Mouse (Mus musculus) E14TG2a.4 (cell line): ENCODE results near the gene Ceacam19.

Experiments
- CTCF ChIP-seq: conservative IDR thresholded peaks from 2 replicates; pipeline ENCODE4 v1.5.1; 2014; ENCODE audit warnings: low read length
- NANOG ChIP-seq: IDR thresholded peaks from 2 replicates; pipeline ENCODE4 v1.6.1; 2014; ENCODE audit warnings: borderline replicate concordance, low read length, mixed read lengths
- POU5F1 ChIP-seq: IDR thresholded peaks from 2 replicates; pipeline ENCODE4 v1.6.1; 2014; ENCODE audit warnings: low read length, borderline replicate concordance

DNA sequence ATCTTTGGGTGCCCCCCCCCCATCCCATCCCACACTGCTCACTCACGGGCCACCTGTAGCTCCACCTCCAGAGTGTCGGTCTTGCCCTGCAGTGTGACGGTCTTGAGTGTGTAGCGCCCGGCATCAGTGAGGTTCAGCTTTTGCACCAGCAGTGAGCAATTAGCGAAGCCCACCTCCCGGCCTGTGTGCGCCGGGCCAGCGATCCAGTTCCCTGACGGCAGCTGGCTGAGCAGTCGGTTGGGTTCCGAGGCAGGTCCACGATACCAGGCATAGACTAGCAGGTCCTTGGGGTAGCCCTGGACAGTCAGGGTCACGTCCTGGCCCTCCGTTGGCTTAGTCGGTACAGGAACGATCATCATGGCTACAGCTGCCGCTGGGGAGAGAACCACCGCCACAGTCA lies 34.2 kb downstream of the Ceacam19 start:
- TF ChIP-seq CTCF (no peak), NANOG (no peak), POU5F1 (no peak)
